Mouse (Mus musculus): Measurements from ENCODE around the gene Prl8a2.

- no peak for TF ChIP-seq GATA1 (IDR thresholded peaks at IDR 0.05; ENCODE audit: borderline replicate concordance, low read length)
- TF ChIP-seq FLI1 (IDR thresholded peaks at IDR 0.05; ENCODE audit: low read length) = no peak
Observed at GRCm38 (mm10) chr13:27312334-27313225, 32.9 kb upstream of the Prl8a2 start, which contains the start of gene Prl6a1.
